Mouse (Mus musculus): Measurements from ENCODE around the gene Atp6v1a.

DNA sequence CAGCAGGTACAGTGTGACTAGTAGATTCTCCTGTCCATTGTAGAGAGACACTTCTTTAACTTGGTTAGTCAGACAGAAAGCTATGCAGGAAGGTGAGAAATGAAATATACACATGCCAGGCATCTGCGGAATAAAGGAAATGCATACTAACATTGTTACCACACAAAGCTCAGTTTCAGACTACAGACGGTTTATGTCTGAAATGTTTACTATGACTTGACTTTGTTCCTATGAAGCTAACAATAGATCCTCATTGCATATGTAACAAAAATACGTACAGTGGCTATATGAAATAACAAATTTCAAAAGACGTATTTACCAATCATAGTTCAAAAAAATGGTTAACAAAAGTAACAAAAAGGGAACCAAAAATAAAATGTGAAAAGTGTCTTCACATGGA lies 47.7 kb upstream of the Atp6v1a start:
- TF ChIP-seq CTCF (IDR thresholded peaks at IDR 0.05; ENCODE audit: extremely low read depth, insufficient read depth, low read length) (no peak), POLR2A (IDR thresholded peaks at IDR 0.05; ENCODE audit: extremely low read depth, insufficient read depth, low read length) (no peak)
